Mouse (Mus musculus) thymus, adult 2 months (tissue): ENCODE data around the gene Yars. TPM values are rescaled to one million over a fixed set of nuclear protein-coding genes. Genes with fewer than 3 reads are reported as not detected.

Source experiments
- DNase-seq: peaks from one replicate; pipeline ENCODE4 v3.0.0; 2021
- H3K27ac ChIP-seq: fragments of 200-500 bp; 2 replicates; pipeline ENCODE4 v1.5.1; 2012; ENCODE audit warnings: low read length, control low read depth; ENCODE audit not compliant: control insufficient read depth, insufficient read depth
- H3K27me3 ChIP-seq: fragments of 200-500 bp; 2 replicates; pipeline ENCODE4 v1.6.1; 2012; ENCODE audit warnings: mild to moderate bottlenecking, low read length, moderate library complexity, mixed read lengths; ENCODE audit not compliant: control insufficient read depth, insufficient read depth
- H3K36me3 ChIP-seq: fragments of 200-500 bp; 2 replicates; pipeline ENCODE4 v1.6.1; 2012; ENCODE audit warnings: mild to moderate bottlenecking, low read length, moderate library complexity; ENCODE audit not compliant: control insufficient read depth, insufficient read depth
- H3K4me1 ChIP-seq: fragments of 200-500 bp; replicated peaks from 2 replicates; pipeline ENCODE4 v1.6.1; 2012; ENCODE audit warnings: low read length; ENCODE audit not compliant: control insufficient read depth, insufficient read depth
- H3K4me3 ChIP-seq: fragments of 200-500 bp; 2 replicates; pipeline ENCODE4 v1.5.1; 2012; ENCODE audit warnings: mild to moderate bottlenecking, low read length, control low read depth, moderate library complexity; ENCODE audit not compliant: control insufficient read depth, insufficient read depth
- CTCF ChIP-seq: fragments of 200-500 bp; IDR thresholded peaks from 2 replicates; pipeline ENCODE4 v1.5.1; 2012; ENCODE audit warnings: mild to moderate bottlenecking, control low read depth, low read length, moderate library complexity, borderline replicate concordance; ENCODE audit not compliant: control insufficient read depth, poor library complexity, insufficient read depth; ENCODE audit errors: extremely low read depth
- POLR2A ChIP-seq: fragments of 200-500 bp; IDR thresholded peaks from 2 replicates; pipeline ENCODE4 v1.6.1; 2012; ENCODE audit warnings: mild to moderate bottlenecking, low read length, control low read depth, moderate library complexity; ENCODE audit not compliant: control insufficient read depth, poor library complexity, insufficient read depth; ENCODE audit errors: extremely low read depth
- WGBS: fragments of 180-500 bp; shearing (Covaris S2); methylation state at CpG from one replicate; pipeline ENCODE4 v1.1.7; 2018; 5-methylcytosine and 5-hydroxymethylcytosine counted together
- polyA plus RNA-seq: library from polyadenylated mRNA; depleted of rRNA; stranded (reverse); fragments of >200 nt; gene quantifications from 2 replicates; pipeline ENCODE4 v1.2.3, GENCODE M21; 2012

The Yars gene
- polyA plus RNA-seq, 1 experiment: 17.6 TPM

GRCm38 (mm10) chr4:129242327-129242726 lies 52.8 kb downstream of the Yars start:
- 85% methylated on average over 4 of the region's 4 CpGs for WGBS
- no peak overlapping the region for H3K4me3 ChIP-seq
- H3K36me3 ChIP-seq: no peaks in the 10 kb centered on the region
- no peak for TF ChIP-seq CTCF
- no peak for TF ChIP-seq POLR2A
- H3K27me3 ChIP-seq: peaks cover 4% of the 10 kb centered on the region; the same call in 1 of the 2 replicates
- H3K4me1 ChIP-seq: peaks cover 8% of the 10 kb centered on the region
- no peak overlapping the region for H3K27ac ChIP-seq
- no peak for DNase-seq

DNA sequence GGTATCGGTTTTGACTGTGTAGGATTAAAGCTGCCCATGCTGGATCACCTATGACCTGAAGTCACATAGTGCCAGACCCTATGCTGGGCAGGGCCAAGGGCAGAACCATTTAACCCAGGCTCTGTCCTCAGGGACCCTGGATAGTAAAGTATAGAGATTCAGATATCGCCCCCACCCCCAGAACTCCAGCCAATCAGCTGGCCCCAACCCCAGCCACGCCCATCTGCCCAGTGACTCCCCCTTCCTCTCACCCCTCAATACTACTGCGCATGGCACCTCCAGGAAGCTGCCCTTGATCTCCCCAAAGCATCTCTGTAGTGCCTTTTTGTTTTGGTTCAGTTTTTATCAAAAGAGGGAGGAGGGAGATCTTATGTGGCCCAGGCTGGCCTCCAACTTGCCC lies 53.2 kb downstream of the Yars start:
- 76% methylated on average over 4 of the region's 4 CpGs for WGBS
- TF ChIP-seq POLR2A (no peak), CTCF (no peak)
- H3K4me1 ChIP-seq: peaks cover 8% of the 10 kb centered on the region
- no peak overlapping the region for H3K27ac ChIP-seq
- H3K4me3 ChIP-seq: no peak overlapping the region
- peaks cover 4% of the 10 kb centered on the region; the same call in 1 of the 2 replicates for H3K27me3 ChIP-seq
- no peaks in the 10 kb centered on the region for H3K36me3 ChIP-seq
- DNase-seq: no peak

DNA sequence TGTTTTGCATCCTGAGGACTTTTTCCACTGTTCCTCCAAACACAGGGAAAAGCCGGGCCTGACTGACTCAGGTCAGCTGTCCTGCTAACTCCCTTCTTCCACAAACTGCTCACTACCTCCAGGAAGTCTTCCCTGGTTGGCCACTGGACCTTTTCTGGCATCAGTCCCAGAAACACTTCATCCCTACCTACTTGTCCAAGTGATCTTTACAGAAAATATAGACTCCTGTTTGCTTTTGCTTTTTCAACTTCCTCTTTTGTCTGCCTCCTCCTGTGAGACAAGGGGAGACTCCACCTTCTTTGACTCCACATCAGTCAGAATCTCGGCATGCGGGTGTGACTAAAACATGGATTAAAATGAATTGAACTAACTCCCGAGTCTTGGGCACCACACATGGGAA lies 55.2 kb downstream of the Yars start:
- 10% methylated on average over 4 of the region's 4 CpGs for WGBS
- Histone ChIP-seq H3K27me3 (peaks cover 3% of the 10 kb centered on the region), H3K27ac (no peak overlapping the region), H3K4me3 (no peak overlapping the region), H3K4me1 (no peaks in the 10 kb centered on the region), H3K36me3 (no peaks in the 10 kb centered on the region)
- no peak for DNase-seq
- no peak for TF ChIP-seq POLR2A
- no peak for TF ChIP-seq CTCF

- TF ChIP-seq POLR2A (no peak), CTCF (no peak)
- Histone ChIP-seq H3K4me1 (peaks cover 4% of the 10 kb centered on the region), H3K27ac (no peak overlapping the region), H3K4me3 (no peak overlapping the region), H3K27me3 (peaks cover 3% of the 10 kb centered on the region), H3K36me3 (no peaks in the 10 kb centered on the region)
- WGBS: 74% methylated on average over 15 of the region's 15 CpGs
- DNase-seq: no peak
These were observed 57.1 kb downstream of the Yars start for GRCm38 (mm10) chr4:129246360-129247301.

- H3K27ac ChIP-seq: no peak overlapping the region
- peaks cover 7% of the 10 kb centered on the region for H3K4me1 ChIP-seq
These were observed 58.1 kb downstream of the Yars start for GRCm38 (mm10) chr4:129247381-129248242.

GRCm38 (mm10) chr4:129248243-129248767 lies 58.7 kb downstream of the Yars start:
- no peak overlapping the region for H3K27ac ChIP-seq
- peak overlapping the region; percentile 16 for H3K4me3 ChIP-seq
- no peak for DNase-seq
- TF ChIP-seq CTCF: no peak
- no peak for TF ChIP-seq POLR2A
- no peaks in the 10 kb centered on the region for H3K36me3 ChIP-seq
- H3K27me3 ChIP-seq: peaks cover 3% of the 10 kb centered on the region
- WGBS: 2% methylated on average over 57 of the region's 74 CpGs
- peaks cover 7% of the 10 kb centered on the region for H3K4me1 ChIP-seq

More at GRCm38 (mm10) chr4:129247381-129248242, 58.1 kb downstream of the Yars start:
- no peak for TF ChIP-seq POLR2A
- no peak for TF ChIP-seq CTCF
- Histone ChIP-seq H3K4me3 (peak overlapping the region; percentile 14), H3K36me3 (no peaks in the 10 kb centered on the region), H3K27me3 (peaks cover 3% of the 10 kb centered on the region)
- no peak for DNase-seq
- WGBS: 18% methylated on average over 24 of the region's 24 CpGs
